ENCODE assay signal across 18 mouse cellular contexts in the genomic region with DNA sequence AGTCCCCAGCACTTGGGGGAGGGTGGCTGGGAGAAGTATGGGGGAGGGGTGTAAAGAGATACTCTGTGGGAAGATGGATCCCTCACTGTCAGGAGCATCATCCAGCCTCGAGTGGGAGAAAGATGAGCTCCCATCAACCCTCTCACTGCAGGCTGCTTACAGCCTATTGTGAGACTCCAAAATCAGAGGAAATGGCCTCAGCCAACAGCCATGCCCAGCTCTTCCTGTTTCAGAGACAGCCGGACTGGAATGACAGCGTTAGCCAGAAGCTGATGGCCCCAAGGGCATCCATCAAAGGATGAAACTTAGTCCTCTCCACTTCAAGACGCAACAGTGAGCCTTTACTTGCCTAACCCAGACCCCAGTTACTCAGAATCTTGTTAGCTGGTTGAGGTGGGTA. TPM values are rescaled to one million over a fixed set of nuclear protein-coding genes. Genes with fewer than 3 reads are reported as not detected.
A peak's percentile ranks its signal among the peaks of the same experiment; 100 is the strongest.
DNase-seq lines count a peak whose midpoint lies in the region; ATAC-seq and TF ChIP-seq lines count a peak whose summit lies in the region.
"Had no signal": no experiment of that assay in that cellular context is flagged by ENCODE, and none has a peak within 500 bp of the region (broad histone marks: within the 10 kb centered on the region; RNA-seq: fewer than 3 reads in every experiment).

No protein-coding gene starts in this region.

- H3K9ac ChIP-seq in kidney, embryonic 16.5 days (replicated peaks; ENCODE audit: low read length) = no peak overlapping the region
- H3K9ac ChIP-seq in lung, embryonic 14.5 days = no peak overlapping the region
- H3K9ac ChIP-seq: midbrain, embryonic 13.5 days; neural tube, embryonic 15.5 days had no signal

- H3K9me3 ChIP-seq in kidney, embryonic 16.5 days (ENCODE audit: low read length) = no peaks in the 10 kb centered on the region
- H3K9me3 ChIP-seq in lung, embryonic 14.5 days (ENCODE audit: low read depth, low read length) = no peaks in the 10 kb centered on the region
- H3K9me3 ChIP-seq: midbrain, embryonic 13.5 days; neural tube, embryonic 15.5 days had no signal

- no peaks in the 10 kb centered on the region for H3K27me3 ChIP-seq in kidney, embryonic 16.5 days (ENCODE audit: insufficient read depth, low read length)
- H3K27me3 ChIP-seq in lung, embryonic 14.5 days (ENCODE audit: insufficient read depth, low read length) = no peaks in the 10 kb centered on the region
- H3K27me3 ChIP-seq: midbrain, embryonic 13.5 days; neural tube, embryonic 15.5 days had no signal

- H3K4me1 ChIP-seq in kidney, embryonic 16.5 days (ENCODE audit: insufficient read depth, low read length) = peaks cover 12% of the 10 kb centered on the region
- H3K4me1 ChIP-seq in lung, embryonic 14.5 days (ENCODE audit: insufficient read depth) = no peaks in the 10 kb centered on the region
- H3K4me1 ChIP-seq: neural tube, embryonic 15.5 days had no signal

- 50% methylated on average over 4 of the region's 4 CpGs for WGBS in kidney, embryonic 16.5 days
- 39% methylated on average over 4 of the region's 4 CpGs for WGBS in lung, embryonic 14.5 days

- TF ChIP-seq CTCF in lung, embryonic 14.5 days (IDR thresholded peaks at IDR 0.05; ENCODE audit: low read depth) = no peak

- H3K4me2 ChIP-seq in kidney, embryonic 16.5 days (replicated peaks; ENCODE audit: low read depth, low read length) = no peak overlapping the region
- H3K4me2 ChIP-seq in lung, embryonic 14.5 days = no peak overlapping the region
- H3K4me2 ChIP-seq: heart, embryonic 11.5 days; midbrain, embryonic 13.5 days; neural tube, embryonic 15.5 days had no signal

- DNase-seq in adrenal gland, postnatal 14 days = peak; percentile 13
- no peak for DNase-seq in adrenal gland, postnatal 36 days
- peak; percentile 29 for DNase-seq in kidney, postnatal 10 days
- peak; percentile 30 for DNase-seq in lung, embryonic 14.5 days
- peak; percentile 53 to 71 for DNase-seq in lung, postnatal 4 days
- no peak for DNase-seq in adrenal gland, postnatal 10 days
- DNase-seq: cerebellum, adult 8-10 months; gastrocnemius, postnatal 36 days; heart, postnatal 36 days; thymus, postnatal 14 days had no signal

- no peaks in the 10 kb centered on the region for H3K36me3 ChIP-seq in kidney, embryonic 16.5 days (ENCODE audit: insufficient read depth, low read length)
- H3K36me3 ChIP-seq in lung, embryonic 14.5 days (ENCODE audit: insufficient read depth) = no peaks in the 10 kb centered on the region
- H3K36me3 ChIP-seq: midbrain, embryonic 13.5 days; neural tube, embryonic 15.5 days had no signal

- no peak for ATAC-seq in kidney, embryonic 16.5 days (ENCODE audit: low FRiP score, low TSS enrichment)
- ATAC-seq in lung, embryonic 14.5 days (ENCODE audit: insufficient read depth) = no peak
- no peak for ATAC-seq in frontal cortex, adult (ENCODE audit: low TSS enrichment)
- ATAC-seq: hindbrain, postnatal 0 days; midbrain, embryonic 13.5 days had no signal

- H3K4me3 ChIP-seq in kidney, embryonic 16.5 days (ENCODE audit: low read length) = no peak overlapping the region
- no peak overlapping the region for H3K4me3 ChIP-seq in lung, embryonic 14.5 days (ENCODE audit: low read depth, low read length)
- H3K4me3 ChIP-seq: midbrain, embryonic 13.5 days; myocyte; neural tube, embryonic 15.5 days had no signal

- H3K27ac ChIP-seq in kidney, embryonic 16.5 days (ENCODE audit: low read length) = no peak overlapping the region
- H3K27ac ChIP-seq in lung, embryonic 14.5 days (ENCODE audit: low read depth) = no peak overlapping the region
- H3K27ac ChIP-seq: hindbrain, postnatal 0 days; midbrain, embryonic 13.5 days; neural tube, embryonic 15.5 days; stomach, postnatal 0 days had no signal

RNA-seq across cellular contexts. Expression of gene Ropn1l, which starts 38.4 kb away (rescaled TPM):
- total RNA-seq in adrenal gland, postnatal 14 days (2021) = 1.1 and 2.3 TPM in 2 replicates
- total RNA-seq in adrenal gland, postnatal 36 days (2021) = 1 to 10 TPM; 2.5 to 3.7 TPM
- polyA plus RNA-seq in kidney, embryonic 16.5 days (2015; fragmentation: Nextera tagmentation; extraction: Ambion mirVana) = 3.7 and 4.3 TPM in 2 replicates
- 2.3 and 2.6 TPM in 2 replicates for polyA plus RNA-seq in lung, embryonic 14.5 days (2014; fragmentation: Nextera tagmentation; extraction: Ambion mirVana)
- total RNA-seq in adrenal gland, postnatal 10 days (2021) = 1 to 10 TPM; 2.6 to 3.5 TPM
- total RNA-seq: heart, postnatal 36 days had no signal

RNA-seq across cellular contexts. Expression of gene Ankrd33b, which starts 47.7 kb away (rescaled TPM):
- 1.6 and 1.9 TPM in 2 replicates for total RNA-seq in adrenal gland, postnatal 14 days (2021)
- total RNA-seq in adrenal gland, postnatal 36 days (2021) = 1 to 10 TPM; 1.2 TPM
- 8.5 and 8.6 TPM in 2 replicates for polyA plus RNA-seq in kidney, embryonic 16.5 days (2015; fragmentation: Nextera tagmentation; extraction: Ambion mirVana)
- polyA plus RNA-seq in lung, embryonic 14.5 days (2014; fragmentation: Nextera tagmentation; extraction: Ambion mirVana) = 3.0 and 3.7 TPM in 2 replicates
- 1 to 10 TPM; 1.6 to 2.1 TPM for total RNA-seq in adrenal gland, postnatal 10 days (2021)

Comparison
In these comparisons a context has a peak if more than half of its experiments do, and no peak if none do; other contexts are left out.
1. DNase-seq: peak in adrenal gland, postnatal 14 days (single experiment), kidney, postnatal 10 days (single experiment), lung, embryonic 14.5 days (single experiment) and lung, postnatal 4 days (2 of 2); none in adrenal gland, postnatal 36 days (0 of 2) and adrenal gland, postnatal 10 days (single experiment).